Mouse (Mus musculus) spleen, adult 12 weeks (tissue): ENCODE measurements around the gene Cttnbp2nl.

Source experiments
- DNase-seq: peaks from one replicate; pipeline ENCODE4 v3.0.0; 2022; ENCODE audit warnings: low spot score

Gene Cttnbp2nl

GRCm38 (mm10) chr3:105012696-105013313 is 40.1 kb downstream of the Cttnbp2nl start:
- no peak for DNase-seq

GRCm38 (mm10) chr3:105011883-105012282 is 41.1 kb downstream of the Cttnbp2nl start:
- no peak for DNase-seq

GRCm38 (mm10) chr3:105010681-105011339 is 42.1 kb downstream of the Cttnbp2nl start:
- DNase-seq, result no peak

- no peak for DNase-seq
These were observed 44.9 kb downstream of the Cttnbp2nl start for GRCm38 (mm10) chr3:105008070-105008469.

- DNase-seq, result no peak
These were observed 46.8 kb downstream of the Cttnbp2nl start for GRCm38 (mm10) chr3:105006101-105006500.

GRCm38 (mm10) chr3:105005561-105006065 is 47.3 kb downstream of the Cttnbp2nl start:
- DNase-seq, result no peak

GRCm38 (mm10) chr3:105005011-105005410 is 47.9 kb downstream of the Cttnbp2nl start:
- DNase-seq, result no peak

- no peak for DNase-seq
These were observed 48.9 kb downstream of the Cttnbp2nl start for GRCm38 (mm10) chr3:105003960-105004463.

GRCm38 (mm10) chr3:105001374-105001773 is 51.6 kb downstream of the Cttnbp2nl start:
- DNase-seq, result no peak

GRCm38 (mm10) chr3:105000561-105000960 is 52.4 kb downstream of the Cttnbp2nl start:
- no peak for DNase-seq

GRCm38 (mm10) chr3:104997563-104997962 is 55.4 kb downstream of the Cttnbp2nl start:
- DNase-seq, result no peak

GRCm38 (mm10) chr3:104995707-104996106 is 57.2 kb downstream of the Cttnbp2nl start:
- no peak for DNase-seq

- no peak for DNase-seq
These were observed 58.5 kb downstream of the Cttnbp2nl start for GRCm38 (mm10) chr3:104994415-104994841.

GRCm38 (mm10) chr3:104993800-104994199 is 59.1 kb downstream of the Cttnbp2nl start:
- DNase-seq, result no peak

GRCm38 (mm10) chr3:104992709-104993388 is 60.1 kb downstream of the Cttnbp2nl start:
- DNase-seq, result peak; percentile 54

- no peak for DNase-seq
These were observed 61.2 kb downstream of the Cttnbp2nl start for GRCm38 (mm10) chr3:104991703-104992102.

- no peak for DNase-seq
These were observed 65.1 kb downstream of the Cttnbp2nl start for GRCm38 (mm10) chr3:104987884-104988283.

GRCm38 (mm10) chr3:104979735-104980134 is 73.2 kb downstream of the Cttnbp2nl start:
- DNase-seq, result no peak

GRCm38 (mm10) chr3:104967548-104968300 is 85.2 kb downstream of the Cttnbp2nl start:
- DNase-seq, result peak; percentile 42

- no peak for DNase-seq
These were observed 86.9 kb downstream of the Cttnbp2nl start for GRCm38 (mm10) chr3:104965991-104966554.

GRCm38 (mm10) chr3:104965070-104965855 is 87.7 kb downstream of the Cttnbp2nl start:
- no peak for DNase-seq
